Mouse (Mus musculus) thymus, postnatal 25 days (tissue): ENCODE measurements around the gene Magt1.
"Not testable (repeated sequence)": the region's sequence is repeated elsewhere in the genome, so short reads cannot be mapped to it uniquely, and the experiment has no call there.

Source experiments
- DNase-seq: peaks from one replicate; pipeline ENCODE4 v3.0.0; 2022

The Magt1 gene

GRCm38 (mm10) chrX:106011465-106012159, at the start of gene Magt1:
Magt1 (minus strand) TSS chrX:106011906.
- peak; percentile 81 for DNase-seq

- DNase-seq = no peak
Measured at GRCm38 (mm10) chrX:106048191-106048590, 36.5 kb upstream of the Magt1 start.

- no peak for DNase-seq
Measured at GRCm38 (mm10) chrX:106045928-106046327, 34.2 kb upstream of the Magt1 start.

GRCm38 (mm10) chrX:106045455-106045854, 33.7 kb upstream of the Magt1 start:
- DNase-seq = no peak

GRCm38 (mm10) chrX:106043863-106044617, 32.3 kb upstream of the Magt1 start:
- no peak for DNase-seq

GRCm38 (mm10) chrX:106037185-106037752, 25.6 kb upstream of the Magt1 start:
- DNase-seq = no peak

- DNase-seq = no peak
Measured at GRCm38 (mm10) chrX:106035727-106036126, 24.0 kb upstream of the Magt1 start.

GRCm38 (mm10) chrX:106031124-106031523, 19.4 kb upstream of the Magt1 start:
- DNase-seq = no peak

GRCm38 (mm10) chrX:106030176-106030575, 18.5 kb upstream of the Magt1 start:
- no peak for DNase-seq

- no peak for DNase-seq
Measured at GRCm38 (mm10) chrX:106027343-106027674, 15.6 kb upstream of the Magt1 start.

GRCm38 (mm10) chrX:106026418-106027342, 15.0 kb upstream of the Magt1 start, which contains the start of gene Atp7a:
Atp7a (plus strand) TSS chrX:106027276.
- DNase-seq = peak; percentile 93

GRCm38 (mm10) chrX:106017516-106017915, 5.8 kb upstream of the Magt1 start:
- no peak for DNase-seq

- no peak for DNase-seq
Measured at GRCm38 (mm10) chrX:106017102-106017501, 5.4 kb upstream of the Magt1 start.

GRCm38 (mm10) chrX:106015571-106016322, 4.0 kb upstream of the Magt1 start, which contains the start of gene Cox7b:
Cox7b (plus strand) TSS chrX:106015700.
- peak; percentile 76 for DNase-seq

- not testable (repeated sequence) for DNase-seq
Measured at GRCm38 (mm10) chrX:106014741-106015377, 3.2 kb upstream of the Magt1 start.

- peak; percentile 45 for DNase-seq
Measured at GRCm38 (mm10) chrX:106013217-106013616, 1.5 kb upstream of the Magt1 start.

GRCm38 (mm10) chrX:106012559-106012958, 853 bp upstream of the Magt1 start:
- DNase-seq = no peak

- DNase-seq = no peak
Measured at GRCm38 (mm10) chrX:106010762-106011161, 944 bp downstream of the Magt1 start.

- no peak for DNase-seq
Measured at GRCm38 (mm10) chrX:106001605-106002004, 10.1 kb downstream of the Magt1 start.

- DNase-seq = not testable (repeated sequence)
Measured at GRCm38 (mm10) chrX:105957091-105957490, 54.6 kb downstream of the Magt1 start.

- no peak for DNase-seq
Measured at GRCm38 (mm10) chrX:105953999-105954398, 57.7 kb downstream of the Magt1 start.
